Mouse (Mus musculus): Measurements from ENCODE around the gene Tle1.
A peak's percentile ranks its signal among the peaks of the same experiment; 100 is the strongest.

The Tle1 gene

GRCm38 (mm10) chr4:72200559-72201409, at the start of gene Tle1:
Tle1 (minus strand) TSS chr4:72200919.
- DNase-seq (ENCODE audit: low spot score): peak; percentile 99

DNA sequence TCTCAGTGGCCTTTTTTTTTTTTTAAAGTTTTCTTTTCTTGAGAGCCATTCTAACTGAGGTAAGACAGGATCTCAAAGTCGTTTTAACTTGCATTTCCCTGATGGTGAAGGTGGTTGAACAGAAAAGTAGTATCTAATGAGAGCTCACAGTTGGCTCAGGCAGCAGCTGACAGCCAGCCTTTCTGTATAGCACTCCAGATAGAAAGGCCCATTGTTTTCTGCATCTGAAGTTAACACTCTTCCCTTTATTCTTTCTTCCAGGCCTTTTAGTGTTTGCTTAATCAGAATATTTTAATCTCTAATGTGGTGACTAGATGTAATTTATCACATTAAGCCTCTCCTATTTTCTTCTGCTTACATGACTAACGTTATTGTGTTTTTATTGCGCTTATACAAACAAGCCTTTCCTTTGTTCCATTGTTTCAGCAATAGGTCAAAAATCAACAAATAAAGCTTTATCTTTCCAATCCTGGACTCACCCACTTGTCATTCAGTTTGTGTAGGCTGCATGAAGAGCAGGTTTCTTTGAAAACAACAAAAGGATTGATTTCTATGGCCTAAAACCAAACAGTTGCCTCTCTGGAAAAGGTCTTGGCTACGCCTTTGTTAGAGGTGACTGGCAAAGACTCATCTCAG, 33.0 kb upstream of the Tle1 start:
- no peak for DNase-seq (ENCODE audit: low spot score)

- DNase-seq (ENCODE audit: low spot score): no peak
These were observed 31.5 kb upstream of the Tle1 start for GRCm38 (mm10) chr4:72232206-72232605.

DNA sequence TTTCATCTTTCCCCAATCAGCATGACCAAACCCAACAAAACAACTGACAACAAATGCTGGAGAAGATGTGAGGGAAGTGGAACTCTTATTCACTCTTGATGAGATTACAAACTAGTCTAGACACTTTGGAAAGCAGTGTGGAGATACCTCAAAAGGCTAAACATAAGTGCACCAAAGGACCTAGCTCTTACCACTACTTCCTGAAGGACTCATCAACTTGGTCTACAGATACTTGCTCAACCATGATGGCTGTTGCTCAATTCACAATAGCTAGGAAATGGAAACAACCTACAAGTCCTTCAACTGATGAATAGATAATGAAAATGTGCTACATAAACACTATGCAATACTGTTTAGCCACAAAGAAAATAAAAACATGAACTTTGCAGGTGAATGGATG, 30.1 kb upstream of the Tle1 start:
- no peak for DNase-seq (ENCODE audit: low spot score)

GRCm38 (mm10) chr4:72221629-72222028, 20.9 kb upstream of the Tle1 start:
- DNase-seq (ENCODE audit: low spot score): no peak

DNA sequence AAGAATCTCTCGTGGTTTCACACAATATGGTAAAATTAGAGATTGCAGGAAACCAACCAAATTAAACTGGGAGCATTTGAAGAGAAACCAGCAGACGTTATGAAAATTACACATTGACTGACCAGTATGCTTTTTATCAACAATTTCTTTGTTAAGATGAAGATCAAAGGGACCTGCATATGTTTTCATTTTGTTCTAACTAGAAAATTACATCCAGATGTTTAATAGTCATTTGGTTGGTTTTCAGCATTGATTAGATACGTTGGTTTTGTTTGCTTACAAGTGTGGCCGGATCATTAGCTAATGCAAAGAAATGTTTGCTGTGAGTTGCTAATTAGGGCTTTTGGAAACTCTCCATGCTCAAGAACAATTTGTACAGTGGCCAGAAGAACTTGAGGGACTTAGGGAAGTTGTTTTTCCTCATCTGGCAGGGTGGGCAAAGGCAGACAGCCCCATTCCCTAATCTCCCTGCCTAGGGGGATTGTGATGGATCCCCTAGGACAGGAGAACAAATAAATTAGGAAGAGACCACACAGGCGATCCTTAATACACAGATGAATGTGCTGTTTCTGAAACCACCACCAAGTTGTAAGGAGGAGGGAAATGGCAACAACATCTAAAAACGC, 3.8 kb upstream of the Tle1 start:
- DNase-seq (ENCODE audit: low spot score): no peak

DNA sequence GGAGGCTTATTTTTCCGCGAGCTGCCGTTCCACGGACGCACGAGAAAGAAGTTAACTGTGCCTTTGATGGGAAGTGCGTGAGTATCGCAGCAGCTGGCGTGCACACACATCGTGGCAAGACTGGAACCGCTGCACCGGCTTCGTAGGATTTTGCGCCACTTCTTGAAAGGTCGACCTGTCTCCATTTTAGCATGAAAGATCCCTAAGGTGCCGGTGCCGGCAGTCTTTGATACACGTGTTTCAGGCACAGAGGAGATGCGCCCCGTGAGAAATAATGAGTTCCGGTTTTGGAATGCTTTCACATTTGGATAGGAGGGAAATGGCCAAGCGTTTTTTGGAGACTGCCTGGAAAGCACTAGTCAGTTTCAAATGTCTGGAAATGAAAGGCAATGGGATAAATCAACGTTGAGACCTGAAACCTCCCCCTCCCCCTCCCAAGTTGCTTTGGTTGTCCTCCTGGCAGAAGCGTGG, 837 bp upstream of the Tle1 start:
- DNase-seq (ENCODE audit: low spot score): no peak

DNA sequence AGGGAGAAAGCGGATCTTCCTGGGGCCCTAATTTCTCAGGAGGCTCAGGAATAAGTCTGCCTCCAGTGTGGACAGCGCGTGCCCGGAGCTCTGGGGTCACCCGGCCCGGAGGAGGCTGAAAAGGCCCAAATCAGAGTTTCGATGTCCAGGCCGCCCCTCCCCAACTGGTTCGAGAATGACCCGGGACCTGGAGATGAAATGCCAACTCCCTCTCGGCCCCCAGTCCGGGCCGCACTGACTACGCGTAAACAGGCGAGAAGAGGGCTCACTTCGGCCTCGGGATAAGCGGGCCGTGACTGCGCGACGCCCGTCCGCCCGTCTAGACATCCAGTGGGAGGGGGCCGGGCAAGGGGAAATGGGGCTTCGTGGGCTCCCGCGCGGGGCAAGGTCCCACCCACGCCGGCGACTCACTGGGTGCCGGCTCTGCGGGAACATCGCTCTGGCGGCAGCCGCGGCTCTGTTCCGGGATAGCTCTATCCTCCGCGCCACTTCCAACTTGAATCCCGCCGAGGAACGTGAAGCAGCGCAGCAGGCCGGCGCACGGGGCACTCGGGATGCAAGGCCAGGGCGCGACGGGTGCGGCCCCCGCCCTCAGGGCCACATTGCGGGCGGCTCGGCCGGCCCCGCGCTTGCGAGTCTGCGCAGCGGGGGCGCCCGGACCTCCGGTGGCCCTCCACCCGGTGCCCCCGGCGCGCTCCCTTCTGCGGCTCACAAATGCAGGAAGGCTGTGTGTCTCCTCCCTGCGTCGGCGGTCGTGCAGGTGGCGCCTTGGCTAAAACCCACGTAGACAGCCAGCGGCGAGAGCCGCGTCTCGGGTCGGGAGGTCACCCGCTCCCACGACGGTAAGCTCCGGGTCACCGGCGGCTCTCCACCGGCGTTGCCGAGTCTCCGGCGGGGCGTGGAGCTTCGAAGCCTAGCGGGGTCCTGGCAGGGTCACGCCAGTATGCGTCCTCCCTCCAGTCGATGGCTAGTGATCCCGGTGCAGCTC, 854 bp downstream of the Tle1 start:
- peak; percentile 68 for DNase-seq (ENCODE audit: low spot score)

- DNase-seq (ENCODE audit: low spot score): peak; percentile 83
These were observed 1.8 kb downstream of the Tle1 start for GRCm38 (mm10) chr4:72198877-72199411.

DNA sequence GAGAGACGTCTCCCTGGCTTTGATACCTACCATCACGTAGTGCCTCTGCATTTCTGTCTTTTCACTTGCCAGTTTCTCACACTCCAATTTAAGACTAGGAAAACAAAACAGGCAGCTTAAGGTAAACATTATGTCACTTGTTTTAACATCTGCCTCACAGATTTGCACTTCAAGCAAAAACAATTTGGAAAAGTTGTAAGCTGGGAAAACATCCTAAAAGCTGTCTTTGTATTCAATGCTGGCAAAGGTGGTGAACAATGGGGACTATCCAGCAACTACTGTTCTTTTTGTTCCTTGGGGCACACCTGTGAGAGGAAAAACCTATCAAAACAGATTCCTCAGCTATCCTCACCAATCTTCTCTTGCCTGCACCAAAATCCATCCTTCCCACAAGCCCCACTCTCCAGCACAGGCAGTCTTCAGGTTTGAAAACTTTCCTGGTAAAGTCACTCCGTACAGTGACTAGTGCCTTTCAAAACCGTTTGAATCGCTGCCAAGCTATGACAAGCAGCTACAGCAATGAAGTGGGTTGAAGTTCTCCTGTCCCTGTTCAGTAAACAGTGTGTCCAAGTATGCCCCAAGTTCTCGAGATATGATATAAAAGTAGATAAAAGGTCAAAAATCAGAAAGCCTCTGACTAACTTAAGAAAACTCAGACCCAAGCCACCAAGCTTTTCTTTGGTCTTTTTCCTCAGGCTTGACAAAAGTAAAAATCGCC, 2.7 kb downstream of the Tle1 start:
- DNase-seq (ENCODE audit: low spot score): no peak

GRCm38 (mm10) chr4:72195116-72195835, 5.4 kb downstream of the Tle1 start:
- DNase-seq (ENCODE audit: low spot score): no peak

DNA sequence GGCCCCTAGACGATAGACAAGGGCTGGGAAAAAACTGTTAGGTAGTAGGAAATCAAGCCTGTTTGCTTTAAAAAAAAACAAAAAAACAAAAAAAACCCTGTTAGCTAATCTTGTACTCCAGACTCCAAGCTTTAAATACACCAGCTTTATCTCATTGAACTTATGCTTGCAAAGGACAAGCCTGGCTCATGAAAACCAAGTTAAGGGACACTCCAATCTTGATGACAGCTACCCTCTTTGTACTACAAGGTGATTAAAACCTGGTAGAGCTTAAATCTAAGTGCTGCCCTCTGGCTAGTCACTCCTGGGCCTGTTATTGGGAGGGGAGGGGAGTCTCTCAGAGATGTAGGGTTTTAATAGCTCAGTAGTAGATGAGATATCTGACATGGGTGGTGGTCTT, 7.4 kb downstream of the Tle1 start:
- DNase-seq (ENCODE audit: low spot score): no peak

DNA sequence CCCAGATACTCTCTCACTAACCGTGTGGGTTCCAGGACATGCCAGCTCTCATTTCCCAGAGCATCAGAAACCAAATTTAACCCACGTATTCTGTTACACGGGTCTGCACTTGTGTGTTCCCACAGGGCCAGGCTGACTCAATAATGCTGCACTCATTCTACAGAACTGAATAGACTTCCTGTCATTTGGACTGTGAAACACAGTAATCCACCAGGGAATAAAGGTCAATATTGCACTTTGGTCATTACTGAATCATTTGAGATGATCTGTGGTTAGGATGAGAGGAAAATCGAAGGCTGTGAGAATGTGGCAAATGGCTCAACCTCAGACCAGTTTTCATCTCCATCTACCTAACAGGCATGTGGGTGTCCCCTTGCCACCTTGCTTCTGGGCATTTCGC, 16.2 kb downstream of the Tle1 start:
- DNase-seq (ENCODE audit: low spot score): no peak

DNA sequence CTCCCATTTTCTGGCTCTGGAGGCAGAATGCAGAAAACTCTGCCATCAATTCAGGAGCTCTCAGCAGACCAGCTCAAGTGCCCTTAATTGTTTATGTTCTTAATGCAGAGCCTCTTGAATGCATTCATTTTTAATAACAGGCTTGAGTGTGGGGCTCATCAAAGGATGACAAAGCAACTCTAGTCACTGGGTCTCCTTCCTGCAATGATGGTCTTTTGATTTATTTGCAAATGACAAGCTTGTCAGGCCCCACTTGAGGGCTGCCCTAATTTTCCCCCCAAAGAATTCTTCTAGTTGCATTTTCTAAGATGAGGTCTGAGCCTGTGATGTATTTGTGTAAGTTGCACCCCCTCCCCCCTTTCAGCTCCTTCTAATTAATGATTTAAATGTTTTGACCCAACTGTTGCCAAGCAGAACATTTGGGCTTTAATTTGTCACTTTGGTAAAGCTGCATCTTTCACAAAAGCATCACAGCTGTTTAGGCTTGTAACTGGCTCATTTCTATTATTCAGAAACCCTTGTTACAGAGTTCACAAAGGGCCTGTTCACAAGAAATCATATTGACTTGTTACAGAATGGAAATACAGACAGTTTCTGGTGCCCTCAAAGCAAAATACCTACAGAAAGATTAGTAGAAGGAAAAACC, 18.3 kb downstream of the Tle1 start:
- DNase-seq (ENCODE audit: low spot score): no peak

DNA sequence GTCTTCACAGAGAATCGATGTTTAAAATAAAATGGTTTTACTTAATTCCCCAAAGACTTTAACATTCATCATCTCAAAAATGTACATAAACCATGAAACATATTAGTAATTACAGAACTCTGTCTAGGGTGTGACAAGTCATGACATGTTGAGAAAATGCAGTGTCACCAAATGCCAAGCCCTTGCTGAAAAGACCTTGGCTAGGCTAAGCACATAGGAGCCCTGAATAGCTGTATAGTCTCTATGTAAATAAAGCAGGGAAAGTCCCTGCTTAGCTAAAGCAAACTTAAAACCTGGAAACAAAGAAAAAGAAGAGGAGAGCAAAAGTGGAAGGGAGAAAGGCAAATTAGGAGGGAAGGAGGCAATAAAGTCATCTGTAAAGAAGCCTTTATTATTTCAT, 24.8 kb downstream of the Tle1 start:
- no peak for DNase-seq (ENCODE audit: low spot score)

GRCm38 (mm10) chr4:72168267-72168666, 32.5 kb downstream of the Tle1 start:
- DNase-seq (ENCODE audit: low spot score): no peak

DNA sequence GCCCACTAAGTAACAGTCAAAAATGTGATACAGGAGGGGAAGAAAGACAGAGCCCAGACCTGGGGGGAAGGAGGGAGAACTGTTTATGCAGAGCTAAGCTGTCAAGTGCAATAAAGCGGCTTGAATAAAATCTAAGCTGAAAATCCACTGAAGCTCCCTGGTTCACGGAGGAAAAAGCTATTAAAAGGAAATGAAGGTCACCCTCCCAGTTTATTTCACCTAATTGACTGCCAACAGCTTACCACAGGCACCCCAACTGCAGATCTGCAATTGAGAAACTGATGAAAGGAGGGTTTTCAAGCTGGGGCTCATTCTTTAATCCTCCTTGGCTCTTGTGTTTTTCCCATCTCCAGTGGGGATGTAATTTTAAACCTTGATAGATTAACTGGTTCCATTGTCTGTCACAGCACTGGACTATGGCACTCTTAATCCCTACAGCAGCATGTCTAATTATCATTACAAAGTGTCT, 32.9 kb downstream of the Tle1 start:
- peak; percentile 2 for DNase-seq (ENCODE audit: low spot score)

DNA sequence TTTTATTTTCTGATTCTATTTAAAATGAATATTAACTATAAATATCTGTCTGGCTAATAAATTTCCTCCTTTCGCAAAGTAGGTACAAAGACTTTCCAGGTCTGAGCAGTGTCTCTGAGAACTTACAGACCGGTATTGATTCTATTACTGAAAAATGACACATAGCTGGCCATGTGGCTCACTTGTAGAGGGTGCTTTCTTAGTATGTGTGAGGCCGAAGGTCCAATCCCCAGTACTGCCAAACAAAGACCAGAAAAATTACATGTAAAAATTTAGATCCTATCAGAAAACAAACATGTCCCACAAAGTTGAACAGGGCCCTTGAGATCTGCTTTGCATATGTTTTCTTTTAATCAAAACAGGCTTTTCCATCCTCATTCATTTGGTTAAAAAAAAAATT, 33.5 kb downstream of the Tle1 start:
- DNase-seq (ENCODE audit: low spot score): no peak

DNA sequence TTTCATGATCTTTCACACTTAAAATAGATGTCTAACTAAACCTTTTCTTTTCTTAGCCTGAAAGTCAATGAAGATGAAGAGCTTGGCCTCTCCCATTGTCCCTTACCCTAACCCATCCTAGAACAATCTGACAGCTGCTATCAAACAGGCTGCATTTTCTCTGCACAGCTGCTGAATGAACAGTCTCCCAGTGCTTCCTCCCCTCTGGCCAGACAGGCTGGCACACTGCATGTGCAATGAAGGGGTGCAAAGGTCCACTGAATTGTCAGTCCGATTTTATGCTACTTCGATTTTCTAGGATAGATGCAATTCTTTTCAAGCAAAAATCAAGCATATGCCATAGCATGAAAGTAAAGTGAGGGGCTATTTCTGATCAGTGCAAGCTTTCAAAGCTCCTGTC, 34.2 kb downstream of the Tle1 start:
- no peak for DNase-seq (ENCODE audit: low spot score)

GRCm38 (mm10) chr4:72165765-72166164, 35.0 kb downstream of the Tle1 start:
- DNase-seq (ENCODE audit: low spot score): no peak
